Mouse (Mus musculus) kidney, embryonic 14.5 days (tissue): ENCODE results near the gene Ccn5. TPM values are rescaled to one million over a fixed set of nuclear protein-coding genes. Genes with fewer than 3 reads are reported as not detected.

Source experiments
- ATAC-seq: fragments of 200-750 bp; cut with Nextera tagmentation; 2 replicates; pipeline ENCODE4 v1.8.0; 2017; ENCODE audit warnings: moderate number of reproducible peaks, mild to moderate bottlenecking, moderate TSS enrichment, moderate library complexity; ENCODE audit not compliant: low FRiP score, low TSS enrichment
- H3K27ac ChIP-seq: fragments of 300-500 bp; sonication (generic); 2 replicates; pipeline ENCODE4 v1.5.1; 2014; ENCODE audit warnings: low read depth, mild to moderate bottlenecking, low read length, moderate library complexity, mixed read lengths
- H3K27me3 ChIP-seq: fragments of 300-500 bp; sonication (generic); 2 replicates; pipeline ENCODE4 v1.6.1; 2014; ENCODE audit warnings: mild to moderate bottlenecking, low read length; ENCODE audit not compliant: control insufficient read depth, insufficient read depth
- H3K36me3 ChIP-seq: fragments of 300-500 bp; sonication (generic); 2 replicates; pipeline ENCODE4 v1.6.1; 2014; ENCODE audit warnings: low read length, mixed read lengths; ENCODE audit not compliant: control insufficient read depth, insufficient read depth
- H3K4me1 ChIP-seq: fragments of 300-500 bp; sonication (generic); 2 replicates; pipeline ENCODE4 v1.6.1; 2014; ENCODE audit warnings: low read length, mixed read lengths; ENCODE audit not compliant: control insufficient read depth, insufficient read depth
- H3K4me2 ChIP-seq: fragments of 300-500 bp; sonication (generic); replicated peaks from 2 replicates; pipeline ENCODE4 v1.6.1; 2014; ENCODE audit warnings: low read depth, mild to moderate bottlenecking, low read length
- H3K4me3 ChIP-seq: fragments of 300-500 bp; sonication (generic); 2 replicates; pipeline ENCODE4 v1.5.1; 2014; ENCODE audit warnings: mild to moderate bottlenecking, low read length
- H3K9ac ChIP-seq: fragments of 300-500 bp; sonication (generic); 2 replicates; pipeline ENCODE4 v1.6.1; 2014; ENCODE audit warnings: low read depth, mild to moderate bottlenecking, low read length, moderate library complexity
- H3K9me3 ChIP-seq: fragments of 300-500 bp; sonication (generic); 2 replicates; pipeline ENCODE4 v1.6.1; 2016; ENCODE audit warnings: low read length; ENCODE audit not compliant: control insufficient read depth
- WGBS: fragments of 180-500 bp; shearing (Covaris S2); extraction: QIAGEN DNeasy Blood & Tissue Kit; methylation state at CpG from one replicate; pipeline ENCODE4 v1.1.7; 2014; 5-methylcytosine and 5-hydroxymethylcytosine counted together
- polyA plus RNA-seq: library from polyadenylated mRNA; unstranded; fragments of >200 nt; fragmentation: Nextera tagmentation; extraction: Ambion mirVana; gene quantifications from 2 replicates; pipeline ENCODE4 v1.2.1, GENCODE M21; 2014

Ccn5 gene
- polyA plus RNA-seq, 1 experiment from 2014 or later, result 0.28 TPM

DNA sequence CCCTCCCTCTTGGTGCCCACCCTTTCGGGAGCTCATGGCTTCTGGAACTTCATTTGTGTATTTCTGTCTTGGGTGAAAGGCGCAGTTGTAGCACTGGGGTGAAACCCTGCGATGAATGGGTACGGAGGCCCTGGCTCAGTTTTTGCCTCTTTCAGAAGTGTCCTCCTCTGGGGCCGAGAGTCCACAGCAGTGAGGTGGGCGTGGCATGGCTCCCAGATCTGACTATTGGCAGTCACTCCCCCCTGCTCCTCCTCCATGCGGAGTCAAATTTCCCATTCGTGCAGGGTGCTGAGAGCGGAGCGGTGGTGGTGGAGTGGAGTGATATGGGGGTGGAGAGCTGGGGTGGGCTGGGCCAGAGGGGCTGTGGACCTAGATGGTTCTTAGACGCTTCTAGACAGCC is 3.1 kb downstream of the Ccn5 start:
- H3K4me2 ChIP-seq, result peak overlapping the region; percentile 36
- H3K27me3 ChIP-seq, result 0 out of 2 replicates have a peak, but pooled peaks cover 2% of the 10 kb centered on the region
- 15% methylated on average over 11 of the region's 11 CpGs for WGBS
- peak overlapping the region; percentile 16; the same call in 1 of the 2 replicates for H3K4me3 ChIP-seq
- no peaks in the 10 kb centered on the region for H3K9me3 ChIP-seq
- peak; percentile 83 for ATAC-seq
- peaks cover 3% of the 10 kb centered on the region; the same call in 1 of the 2 replicates for H3K4me1 ChIP-seq
- H3K27ac ChIP-seq, result no peak overlapping the region
- H3K36me3 ChIP-seq, result no peaks in the 10 kb centered on the region
- H3K9ac ChIP-seq, result no peak overlapping the region

DNA sequence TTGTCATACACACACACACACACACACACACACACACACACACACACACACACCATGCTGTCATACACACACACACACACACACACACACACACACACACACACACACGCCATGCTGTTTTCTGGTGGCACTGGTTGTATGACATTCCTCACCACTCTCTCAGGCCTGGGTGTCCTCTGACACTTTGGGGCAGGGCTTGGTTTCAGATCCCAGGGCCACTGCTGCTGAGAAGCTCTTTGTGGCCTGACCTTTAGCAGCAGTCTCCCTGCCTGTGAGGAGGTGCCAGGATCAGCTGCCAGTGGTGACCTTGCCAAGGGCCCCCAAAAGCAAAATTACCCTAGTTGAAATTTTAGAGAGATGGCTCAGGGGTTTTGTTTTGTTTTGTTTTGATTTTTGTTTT is 5.2 kb downstream of the Ccn5 start:
- ATAC-seq, result no peak

DNA sequence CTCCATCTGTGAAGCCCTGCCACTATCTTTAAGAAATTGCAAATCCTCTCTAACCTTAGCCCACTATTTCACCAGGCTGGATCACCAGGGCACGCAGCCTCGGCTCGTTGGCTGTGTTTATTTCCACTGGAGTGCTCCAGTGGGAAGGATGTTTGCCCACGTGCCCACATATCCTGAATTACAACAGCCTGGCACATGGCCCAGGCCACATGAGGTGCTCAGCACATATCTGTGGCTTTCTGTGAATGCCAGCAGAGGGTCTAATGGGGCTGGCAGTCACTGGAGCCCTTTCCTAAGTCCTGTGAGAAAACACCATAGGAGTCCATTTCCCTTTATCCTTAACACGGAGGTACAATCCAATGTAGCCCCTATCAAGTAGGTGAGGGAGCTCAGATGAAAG is 5.8 kb downstream of the Ccn5 start:
- Histone ChIP-seq H3K4me3 (no peak overlapping the region), H3K36me3 (no peaks in the 10 kb centered on the region), H3K27me3 (0 out of 2 replicates have a peak, but pooled peaks cover under 1% of the 10 kb centered on the region), H3K9me3 (no peaks in the 10 kb centered on the region), H3K4me1 (peaks cover 3% of the 10 kb centered on the region; the same call in 1 of the 2 replicates), H3K9ac (no peak overlapping the region), H3K27ac (no peak overlapping the region), H3K4me2 (no peak overlapping the region)
- ATAC-seq, result no peak
- WGBS, result 76% methylated on average over 5 of the region's 5 CpGs

More for the DNA sequence above, 5.2 kb downstream of the Ccn5 start:
- Histone ChIP-seq H3K9ac (no peak overlapping the region), H3K4me2 (no peak overlapping the region), H3K9me3 (no peaks in the 10 kb centered on the region), H3K27me3 (0 out of 2 replicates have a peak, but pooled peaks cover 2% of the 10 kb centered on the region), H3K4me3 (no peak overlapping the region), H3K4me1 (peaks cover 3% of the 10 kb centered on the region; the same call in 1 of the 2 replicates), H3K27ac (no peak overlapping the region), H3K36me3 (no peaks in the 10 kb centered on the region)
- 73% methylated on average over 1 of the region's 1 CpGs for WGBS

DNA sequence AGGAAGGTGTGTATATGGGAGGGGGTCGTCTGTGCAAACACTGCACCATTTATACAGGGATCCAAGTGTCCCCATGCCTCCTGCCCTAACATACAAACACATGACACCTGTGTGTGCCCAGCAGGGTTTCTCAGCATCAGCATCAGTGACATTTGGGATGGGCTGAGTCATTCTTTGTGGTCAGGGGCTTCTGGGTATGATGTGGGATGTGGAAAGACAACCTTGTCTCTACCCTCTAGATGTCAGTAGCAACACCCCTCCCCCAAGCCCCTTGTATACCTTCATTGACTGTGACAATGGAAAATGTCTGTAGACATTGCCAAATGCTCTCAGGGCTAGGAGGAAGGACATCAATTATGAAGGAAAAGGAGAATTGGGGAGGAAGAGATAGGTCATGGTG is 10.5 kb downstream of the Ccn5 start:
- no peaks in the 10 kb centered on the region for H3K9me3 ChIP-seq
- H3K36me3 ChIP-seq, result no peaks in the 10 kb centered on the region
- no peaks in the 10 kb centered on the region for H3K27me3 ChIP-seq
- ATAC-seq, result no peak
- no peaks in the 10 kb centered on the region for H3K4me1 ChIP-seq
- no peak overlapping the region for H3K4me3 ChIP-seq
- WGBS, result 54% methylated on average over 1 of the region's 1 CpGs
- no peak overlapping the region for H3K9ac ChIP-seq
- H3K27ac ChIP-seq, result no peak overlapping the region
- H3K4me2 ChIP-seq, result no peak overlapping the region

DNA sequence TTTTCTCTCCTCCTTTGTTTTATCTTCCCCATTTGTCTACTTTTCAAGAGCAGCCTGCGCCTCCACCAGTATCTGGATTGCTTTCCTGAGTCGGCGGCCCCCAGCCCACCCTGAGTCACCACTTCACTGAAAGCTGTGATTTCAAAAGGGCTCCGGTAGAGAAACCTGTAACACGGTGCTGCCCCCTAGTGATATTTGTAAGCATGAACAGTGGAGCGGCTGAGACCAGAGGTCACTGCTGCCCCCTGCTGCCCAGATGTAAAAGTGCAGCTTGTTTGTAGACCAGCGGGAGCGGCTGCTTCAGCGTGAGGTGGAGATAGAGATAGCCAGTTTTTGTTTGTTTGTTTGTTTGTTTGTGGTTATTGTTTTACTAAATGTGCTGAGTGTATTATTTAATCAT is 17.4 kb downstream of the Ccn5 start:
- Histone ChIP-seq H3K4me1 (no peaks in the 10 kb centered on the region), H3K4me3 (no peak overlapping the region), H3K4me2 (no peak overlapping the region), H3K9ac (no peak overlapping the region), H3K9me3 (no peaks in the 10 kb centered on the region), H3K27ac (no peak overlapping the region), H3K36me3 (no peaks in the 10 kb centered on the region), H3K27me3 (no peaks in the 10 kb centered on the region)
- WGBS, result 30% methylated on average over 9 of the region's 9 CpGs
- ATAC-seq, result no peak

DNA sequence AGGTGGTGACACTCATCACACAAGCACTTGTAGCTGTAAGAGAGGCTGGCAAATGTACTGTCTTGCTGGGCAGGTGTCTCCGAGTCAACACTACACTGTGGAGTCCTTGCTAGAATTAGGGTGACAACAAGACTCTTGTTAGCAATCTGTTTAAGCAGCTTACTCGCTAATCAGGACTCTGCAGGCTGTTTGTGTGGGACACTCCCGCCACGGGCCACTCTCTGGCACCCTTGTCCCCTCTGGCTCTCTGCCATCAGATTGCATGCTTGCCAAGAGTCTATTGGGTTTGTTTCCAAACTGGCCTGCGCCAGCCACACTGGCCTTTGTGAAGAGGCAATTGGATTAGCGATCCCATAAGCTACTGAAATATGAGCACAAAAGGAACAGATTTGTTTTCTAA is 18.9 kb downstream of the Ccn5 start:
- H3K36me3 ChIP-seq, result no peaks in the 10 kb centered on the region
- H3K27ac ChIP-seq, result no peak overlapping the region
- H3K4me3 ChIP-seq, result no peak overlapping the region
- H3K4me1 ChIP-seq, result no peaks in the 10 kb centered on the region
- H3K9me3 ChIP-seq, result no peaks in the 10 kb centered on the region
- no peaks in the 10 kb centered on the region for H3K27me3 ChIP-seq
- WGBS, result 73% methylated on average over 6 of the region's 6 CpGs
- no peak for ATAC-seq
- H3K9ac ChIP-seq, result no peak overlapping the region
- no peak overlapping the region for H3K4me2 ChIP-seq

DNA sequence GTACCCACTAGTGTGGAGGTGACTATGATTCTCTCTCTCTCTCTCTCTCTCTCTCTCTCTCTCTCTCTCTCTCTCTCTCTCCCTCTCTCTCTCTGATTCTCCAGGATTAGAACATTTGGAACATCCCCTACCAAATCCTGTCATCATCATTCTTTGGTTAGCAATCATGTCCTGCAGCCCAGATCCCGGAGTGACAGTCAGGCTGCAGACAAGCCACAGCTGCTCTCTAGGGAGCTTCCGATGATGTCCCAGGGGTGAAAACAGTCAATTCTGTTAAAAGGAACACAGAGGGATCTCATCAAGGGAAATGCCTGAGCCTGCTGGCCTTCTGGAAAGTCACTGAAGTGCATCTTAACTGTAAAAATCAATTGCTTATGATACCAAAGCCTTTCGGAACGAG is 21.4 kb downstream of the Ccn5 start:
- Histone ChIP-seq H3K4me3 (no peak overlapping the region), H3K4me1 (no peaks in the 10 kb centered on the region), H3K27ac (no peak overlapping the region), H3K36me3 (no peaks in the 10 kb centered on the region), H3K9ac (no peak overlapping the region), H3K4me2 (no peak overlapping the region), H3K9me3 (no peaks in the 10 kb centered on the region), H3K27me3 (no peaks in the 10 kb centered on the region)
- no peak for ATAC-seq
- 57% methylated on average over 4 of the region's 4 CpGs for WGBS

DNA sequence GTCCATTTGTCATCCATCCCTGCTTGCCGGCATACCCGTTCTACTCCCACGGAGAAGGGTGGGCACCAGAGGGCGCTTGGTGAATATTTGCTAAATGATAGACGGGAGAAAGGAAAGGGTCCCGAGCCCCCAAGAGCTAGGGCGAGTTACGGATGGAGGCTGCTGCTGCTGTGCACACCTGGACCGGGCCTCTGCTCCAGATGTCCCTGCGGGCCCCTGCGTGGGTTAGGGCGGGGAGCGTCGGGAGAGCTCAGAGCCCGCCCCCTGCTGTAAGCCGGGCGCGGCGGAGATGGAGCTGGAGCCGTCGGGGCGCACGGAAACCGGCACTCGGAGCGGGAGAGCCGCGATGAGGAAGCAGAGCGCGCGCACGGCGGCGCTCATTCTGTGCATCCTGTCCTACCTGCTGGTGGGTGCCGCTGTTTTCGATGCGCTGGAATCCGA is 32.8 kb downstream of the Ccn5 start, which contains the start of gene Kcnk15:
TSS of gene Kcnk15 (plus strand) at position 191 of the 441 bp plus-strand sequence.
- peak within 1 kb of the TSS; percentile 22 for H3K4me2 ChIP-seq
- 2% methylated on average over 38 of the region's 38 CpGs for WGBS
- H3K4me1 ChIP-seq, result no peaks in the 10 kb centered on the region
- no peaks in the 10 kb centered on the region for H3K9me3 ChIP-seq
- ATAC-seq, result no peak
- no peak within 1 kb of the TSS for H3K27ac ChIP-seq
- peaks cover 73% of the 10 kb centered on the region for H3K27me3 ChIP-seq
- H3K4me3 ChIP-seq, result peak within 1 kb of the TSS; percentile 16
- H3K36me3 ChIP-seq, result no peaks in the 10 kb centered on the region
- no peak within 1 kb of the TSS for H3K9ac ChIP-seq

DNA sequence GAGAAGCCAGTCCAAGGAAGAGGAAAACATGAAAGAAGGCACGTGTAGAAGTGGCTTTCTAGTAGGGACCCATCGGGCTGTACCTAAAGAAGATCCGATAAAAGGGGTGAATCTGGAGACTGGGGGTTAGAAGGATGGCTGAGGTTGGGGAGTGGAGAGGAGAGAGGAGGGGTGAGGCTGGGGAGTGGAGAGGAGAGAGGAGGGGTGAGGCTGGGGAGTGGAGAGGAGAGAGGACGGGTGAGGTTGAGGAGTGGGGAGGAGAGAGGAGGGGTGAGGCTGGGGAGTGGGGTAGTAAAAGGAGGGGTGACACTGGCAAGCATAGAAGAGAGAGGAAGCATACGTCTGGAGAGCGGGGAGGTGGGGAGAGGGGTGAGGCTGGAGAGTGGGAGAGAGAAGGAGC is 36.6 kb downstream of the Ccn5 start:
- no peak overlapping the region for H3K27ac ChIP-seq
- H3K9ac ChIP-seq, result no peak overlapping the region
- no peak overlapping the region for H3K4me3 ChIP-seq
- no peaks in the 10 kb centered on the region for H3K36me3 ChIP-seq
- H3K4me1 ChIP-seq, result no peaks in the 10 kb centered on the region
- H3K9me3 ChIP-seq, result no peaks in the 10 kb centered on the region
- peaks cover 67% of the 10 kb centered on the region for H3K27me3 ChIP-seq
- ATAC-seq, result no peak
- no peak overlapping the region for H3K4me2 ChIP-seq
- WGBS, result 77% methylated on average over 6 of the region's 6 CpGs
